Comparison of ENCODE assay signal across 25 mouse cellular contexts in genomic region chr10:52258180-52258948, GRCm38 (mm10). TPM values are rescaled to one million over a fixed set of nuclear protein-coding genes. Genes with fewer than 3 reads are reported as not detected.
DNase-seq lines count a peak whose midpoint lies in the region; ATAC-seq lines count a peak whose summit lies in the region.
"Had no signal": no experiment of that assay in that cellular context is flagged by ENCODE, and none has a peak within 500 bp of the region (broad histone marks: within the 10 kb centered on the region; RNA-seq: fewer than 3 reads in every experiment).

No protein-coding gene starts in this region.

- H3K27ac ChIP-seq in forebrain, embryonic 14.5 days (ENCODE audit: low read depth, low read length), result no peak overlapping the region
- H3K27ac ChIP-seq in forebrain, embryonic 16.5 days (ENCODE audit: low read length), result no peak overlapping the region
- H3K27ac ChIP-seq in midbrain, embryonic 14.5 days (replicated peaks; ENCODE audit: low read depth, low read length), result no peak overlapping the region
- H3K27ac ChIP-seq in midbrain, embryonic 10.5 days (replicated peaks), result no peak overlapping the region
- H3K27ac ChIP-seq in embryonic facial prominence, embryonic 10.5 days (replicated peaks), result no peak overlapping the region
- H3K27ac ChIP-seq in liver, embryonic 11.5 days (ENCODE audit: low read depth, low read length), result no peak overlapping the region
- H3K27ac ChIP-seq: embryonic facial prominence, embryonic 15.5 days; hindbrain, postnatal 0 days; limb, embryonic 15.5 days; liver, embryonic 15.5 days; lung, embryonic 15.5 days; neural tube, embryonic 13.5 days had no signal

- 59% methylated on average over 13 of the region's 13 CpGs for WGBS in forebrain, embryonic 14.5 days
- 61% methylated on average over 13 of the region's 13 CpGs for WGBS in forebrain, embryonic 16.5 days
- WGBS in midbrain, embryonic 14.5 days, result 54% methylated on average over 13 of the region's 13 CpGs
- WGBS in midbrain, embryonic 10.5 days, result 66% methylated on average over 13 of the region's 13 CpGs
- 60% methylated on average over 13 of the region's 13 CpGs for WGBS in embryonic facial prominence, embryonic 10.5 days
- WGBS in liver, embryonic 11.5 days, result 73% methylated on average over 13 of the region's 13 CpGs

- no peak overlapping the region for H3K4me2 ChIP-seq in forebrain, embryonic 14.5 days (ENCODE audit: low read length)
- no peak overlapping the region for H3K4me2 ChIP-seq in forebrain, embryonic 16.5 days (ENCODE audit: low read length)
- H3K4me2 ChIP-seq in midbrain, embryonic 14.5 days (ENCODE audit: low read length), result no peak overlapping the region
- H3K4me2 ChIP-seq in liver, embryonic 11.5 days, result no peak overlapping the region
- H3K4me2 ChIP-seq: embryonic facial prominence, embryonic 15.5 days; heart, embryonic 11.5 days; limb, embryonic 15.5 days; liver, embryonic 15.5 days; lung, embryonic 15.5 days; neural tube, embryonic 13.5 days had no signal

- no peaks in the 10 kb centered on the region for H3K27me3 ChIP-seq in forebrain, embryonic 14.5 days (replicated peaks; ENCODE audit: control insufficient read depth, insufficient read depth, low read length)
- no peaks in the 10 kb centered on the region for H3K27me3 ChIP-seq in forebrain, embryonic 16.5 days (replicated peaks; ENCODE audit: control insufficient read depth, insufficient read depth, low read length)
- no peaks in the 10 kb centered on the region for H3K27me3 ChIP-seq in midbrain, embryonic 14.5 days (ENCODE audit: control insufficient read depth, insufficient read depth, low read length)
- no peaks in the 10 kb centered on the region for H3K27me3 ChIP-seq in midbrain, embryonic 10.5 days (ENCODE audit: low read depth, poor library complexity, severe bottlenecking)
- no peaks in the 10 kb centered on the region for H3K27me3 ChIP-seq in embryonic facial prominence, embryonic 10.5 days (replicated peaks; ENCODE audit: low read depth, poor library complexity, severe bottlenecking)
- H3K27me3 ChIP-seq in liver, embryonic 11.5 days (replicated peaks; ENCODE audit: control insufficient read depth, insufficient read depth, low read length), result no peaks in the 10 kb centered on the region
- H3K27me3 ChIP-seq: embryonic facial prominence, embryonic 15.5 days; limb, embryonic 15.5 days; liver, embryonic 15.5 days; lung, embryonic 15.5 days; megakaryocyte, embryonic 14.5 days; neural tube, embryonic 13.5 days had no signal

- peak; percentile 38 for ATAC-seq in forebrain, embryonic 14.5 days
- no peak for ATAC-seq in forebrain, embryonic 16.5 days
- peak; percentile 58; the same call in 1 of the 2 replicates for ATAC-seq in midbrain, embryonic 14.5 days (ENCODE audit: low FRiP score, low TSS enrichment)
- no peak for ATAC-seq in liver, embryonic 11.5 days (replicated peaks; ENCODE audit: low FRiP score)
- ATAC-seq: CD4-positive, CD25-positive, alpha-beta regulatory T cell, adult 4 months; hindbrain, postnatal 0 days; intestine, embryonic 16.5 days had no signal

- no peaks in the 10 kb centered on the region for H3K9me3 ChIP-seq in forebrain, embryonic 14.5 days (replicated peaks; ENCODE audit: control insufficient read depth, low read length)
- H3K9me3 ChIP-seq in forebrain, embryonic 16.5 days (ENCODE audit: control insufficient read depth, low read length), result no peaks in the 10 kb centered on the region
- H3K9me3 ChIP-seq in midbrain, embryonic 14.5 days (ENCODE audit: control insufficient read depth, low read length), result no peaks in the 10 kb centered on the region
- no peaks in the 10 kb centered on the region for H3K9me3 ChIP-seq in midbrain, embryonic 10.5 days (replicated peaks)
- H3K9me3 ChIP-seq in embryonic facial prominence, embryonic 10.5 days, result no peaks in the 10 kb centered on the region
- no peaks in the 10 kb centered on the region for H3K9me3 ChIP-seq in liver, embryonic 11.5 days (ENCODE audit: control insufficient read depth, low read length)
- H3K9me3 ChIP-seq: embryonic facial prominence, embryonic 15.5 days; limb, embryonic 15.5 days; liver, embryonic 15.5 days; lung, embryonic 15.5 days; neural tube, embryonic 13.5 days had no signal

- no peaks in the 10 kb centered on the region for H3K4me1 ChIP-seq in forebrain, embryonic 14.5 days (ENCODE audit: control insufficient read depth, insufficient read depth, low read length)
- peaks cover 2% of the 10 kb centered on the region; the same call in 1 of the 2 replicates for H3K4me1 ChIP-seq in forebrain, embryonic 16.5 days (replicated peaks; ENCODE audit: control insufficient read depth, insufficient read depth, low read length)
- no peaks in the 10 kb centered on the region for H3K4me1 ChIP-seq in midbrain, embryonic 14.5 days (ENCODE audit: control insufficient read depth, insufficient read depth, low read length)
- peaks cover 9% of the 10 kb centered on the region; the same call in 1 of the 2 replicates for H3K4me1 ChIP-seq in midbrain, embryonic 10.5 days
- peaks cover 15% of the 10 kb centered on the region for H3K4me1 ChIP-seq in embryonic facial prominence, embryonic 10.5 days
- no peaks in the 10 kb centered on the region for H3K4me1 ChIP-seq in liver, embryonic 11.5 days (replicated peaks; ENCODE audit: control insufficient read depth, insufficient read depth, low read length)
- H3K4me1 ChIP-seq: embryonic facial prominence, embryonic 15.5 days; liver, embryonic 15.5 days; lung, embryonic 15.5 days; megakaryocyte, embryonic 14.5 days had no signal

- DNase-seq in forebrain, embryonic 14.5 days (ENCODE audit: low spot score), result peak; percentile 46
- DNase-seq in midbrain, embryonic 14.5 days, result peak; percentile 38
- no peak for DNase-seq in midbrain, embryonic 10.5 days (ENCODE audit: low spot score)
- peak; percentile 9 for DNase-seq in embryonic facial prominence, embryonic 10.5 days (ENCODE audit: low spot score)
- DNase-seq in cerebellum, adult 9-11 months, result no peak
- no peak for DNase-seq in liver, embryonic 11.5 days (ENCODE audit: low spot score)
- DNase-seq: adrenal gland, postnatal 36 days; cerebellum, adult 11 months; cerebellum, postnatal 10 days; gastrocnemius, postnatal 10 days; kidney, postnatal 36 days; lung, postnatal 36 days; right cerebral cortex, postnatal 4 days; thymus, postnatal 4 days had no signal

- no peaks in the 10 kb centered on the region for H3K36me3 ChIP-seq in forebrain, embryonic 14.5 days (ENCODE audit: control insufficient read depth, insufficient read depth, low read length)
- H3K36me3 ChIP-seq in forebrain, embryonic 16.5 days (ENCODE audit: control insufficient read depth, insufficient read depth), result no peaks in the 10 kb centered on the region
- no peaks in the 10 kb centered on the region for H3K36me3 ChIP-seq in midbrain, embryonic 14.5 days (ENCODE audit: control insufficient read depth, insufficient read depth, low read length)
- H3K36me3 ChIP-seq in midbrain, embryonic 10.5 days, result peaks cover 8% of the 10 kb centered on the region
- peaks cover 8% of the 10 kb centered on the region for H3K36me3 ChIP-seq in embryonic facial prominence, embryonic 10.5 days (replicated peaks)
- H3K36me3 ChIP-seq in liver, embryonic 11.5 days (ENCODE audit: control insufficient read depth, insufficient read depth, low read length), result 0 out of 2 replicates have a peak, but pooled peaks cover 2% of the 10 kb centered on the region
- H3K36me3 ChIP-seq: liver, embryonic 15.5 days had no signal

- H3K9ac ChIP-seq in forebrain, embryonic 14.5 days (ENCODE audit: low read length), result no peak overlapping the region
- H3K9ac ChIP-seq in forebrain, embryonic 16.5 days (replicated peaks; ENCODE audit: low read depth, low read length), result no peak overlapping the region
- H3K9ac ChIP-seq in midbrain, embryonic 14.5 days (replicated peaks; ENCODE audit: low read length), result no peak overlapping the region
- H3K9ac ChIP-seq in liver, embryonic 11.5 days (ENCODE audit: low read depth, low read length), result no peak overlapping the region
- H3K9ac ChIP-seq: embryonic facial prominence, embryonic 15.5 days; limb, embryonic 15.5 days; liver, embryonic 15.5 days; lung, embryonic 15.5 days; neural tube, embryonic 13.5 days had no signal

- no peak overlapping the region for H3K4me3 ChIP-seq in forebrain, embryonic 14.5 days (ENCODE audit: low read depth, low read length)
- no peak overlapping the region for H3K4me3 ChIP-seq in forebrain, embryonic 16.5 days (replicated peaks; ENCODE audit: low read length)
- H3K4me3 ChIP-seq in midbrain, embryonic 14.5 days (replicated peaks; ENCODE audit: low read depth, low read length), result no peak overlapping the region
- H3K4me3 ChIP-seq in midbrain, embryonic 10.5 days, result no peak overlapping the region
- no peak overlapping the region for H3K4me3 ChIP-seq in embryonic facial prominence, embryonic 10.5 days
- H3K4me3 ChIP-seq in liver, embryonic 11.5 days (ENCODE audit: low read depth, low read length), result no peak overlapping the region
- H3K4me3 ChIP-seq: embryonic facial prominence, embryonic 15.5 days; limb, embryonic 15.5 days; liver, embryonic 15.5 days; lung, embryonic 15.5 days; megakaryocyte, embryonic 14.5 days; neural tube, embryonic 13.5 days had no signal

RNA-seq across cellular contexts. Expression of gene Dcbld1, which starts 24.9 kb away (rescaled TPM):
- polyA plus RNA-seq in forebrain, embryonic 14.5 days (2014; fragmentation: Nextera tagmentation; extraction: Ambion mirVana), result 16.1 and 17.0 TPM in 2 replicates
- polyA plus RNA-seq in forebrain, embryonic 16.5 days (2015; fragmentation: Nextera tagmentation; extraction: Ambion mirVana), result 20.1 and 22.0 TPM in 2 replicates
- 13.2 and 15.8 TPM in 2 replicates for polyA plus RNA-seq in midbrain, embryonic 14.5 days (2014; fragmentation: Nextera tagmentation; extraction: Ambion mirVana)
- polyA plus RNA-seq in midbrain, embryonic 10.5 days (2016; fragmentation: Nextera tagmentation; extraction: Ambion mirVana), result 20.7 and 23.1 TPM in 2 replicates
- polyA plus RNA-seq in embryonic facial prominence, embryonic 10.5 days (2016; fragmentation: Nextera tagmentation; extraction: Ambion mirVana), result 23.3 and 24.2 TPM in 2 replicates
- 11.9 and 13.5 TPM in 2 replicates for polyA plus RNA-seq in liver, embryonic 11.5 days (2014; fragmentation: Nextera tagmentation; extraction: Ambion mirVana)
- polyA plus RNA-seq: CD4-positive, CD25-positive, alpha-beta regulatory T cell, adult 4 months had no signal

Comparison
In these comparisons a context has a peak if more than half of its experiments do, and no peak if none do; other contexts are left out.
1. ATAC-seq: peak in forebrain, embryonic 14.5 days (single experiment) and midbrain, embryonic 14.5 days (single experiment); none in forebrain, embryonic 16.5 days (single experiment) and liver, embryonic 11.5 days (single experiment).
2. DNase-seq: peak in forebrain, embryonic 14.5 days (single experiment), midbrain, embryonic 14.5 days (single experiment) and embryonic facial prominence, embryonic 10.5 days (single experiment); none in midbrain, embryonic 10.5 days (single experiment), cerebellum, adult 9-11 months (single experiment) and liver, embryonic 11.5 days (single experiment).